Mouse (Mus musculus): ENCODE data around the gene Tmem206.

Tmem206 gene

GRCm38 (mm10) chr1:191325726-191326232 lies at the start of gene Tmem206:
Gene Tmem206, plus strand, starts transcription at chr1:191325912.
- DNase-seq (ENCODE audit: low spot score), result peak; percentile 97

GRCm38 (mm10) chr1:191276181-191276580 lies 49.5 kb upstream of the Tmem206 start:
- no peak for DNase-seq (ENCODE audit: low spot score)

GRCm38 (mm10) chr1:191277549-191278059 lies 48.1 kb upstream of the Tmem206 start:
- no peak for DNase-seq (ENCODE audit: low spot score)

- DNase-seq (ENCODE audit: low spot score), result no peak
These were observed 47.4 kb upstream of the Tmem206 start for GRCm38 (mm10) chr1:191278324-191278723.

GRCm38 (mm10) chr1:191281171-191281570 lies 44.5 kb upstream of the Tmem206 start:
- no peak for DNase-seq (ENCODE audit: low spot score)

GRCm38 (mm10) chr1:191282319-191282718 lies 43.4 kb upstream of the Tmem206 start:
- DNase-seq (ENCODE audit: low spot score), result no peak

- no peak for DNase-seq (ENCODE audit: low spot score)
These were observed 42.3 kb upstream of the Tmem206 start for GRCm38 (mm10) chr1:191283110-191284040.

GRCm38 (mm10) chr1:191284502-191284901 lies 41.2 kb upstream of the Tmem206 start:
- no peak for DNase-seq (ENCODE audit: low spot score)

- DNase-seq (ENCODE audit: low spot score), result peak; percentile 53
These were observed 37.0 kb upstream of the Tmem206 start for GRCm38 (mm10) chr1:191288762-191289161.

- DNase-seq (ENCODE audit: low spot score), result no peak
These were observed 33.4 kb upstream of the Tmem206 start for GRCm38 (mm10) chr1:191292348-191292747.

GRCm38 (mm10) chr1:191293051-191293450 lies 32.7 kb upstream of the Tmem206 start:
- DNase-seq (ENCODE audit: low spot score), result no peak

GRCm38 (mm10) chr1:191293996-191294795 lies 31.5 kb upstream of the Tmem206 start:
- DNase-seq (ENCODE audit: low spot score), result no peak

- DNase-seq (ENCODE audit: low spot score), result no peak
These were observed 29.9 kb upstream of the Tmem206 start for GRCm38 (mm10) chr1:191295784-191296183.

GRCm38 (mm10) chr1:191296445-191296844 lies 29.3 kb upstream of the Tmem206 start:
- DNase-seq (ENCODE audit: low spot score), result no peak

- DNase-seq (ENCODE audit: low spot score), result no peak
These were observed 27.4 kb upstream of the Tmem206 start for GRCm38 (mm10) chr1:191298304-191298703.

GRCm38 (mm10) chr1:191299215-191299942 lies 26.3 kb upstream of the Tmem206 start:
- DNase-seq (ENCODE audit: low spot score), result no peak

- no peak for DNase-seq (ENCODE audit: low spot score)
These were observed 23.8 kb upstream of the Tmem206 start for GRCm38 (mm10) chr1:191301903-191302302.

- no peak for DNase-seq (ENCODE audit: low spot score)
These were observed 22.0 kb upstream of the Tmem206 start for GRCm38 (mm10) chr1:191303736-191304135.

- no peak for DNase-seq (ENCODE audit: low spot score)
These were observed 21.5 kb upstream of the Tmem206 start for GRCm38 (mm10) chr1:191304216-191304615.

GRCm38 (mm10) chr1:191305610-191306009 lies 20.1 kb upstream of the Tmem206 start:
- DNase-seq (ENCODE audit: low spot score), result no peak

GRCm38 (mm10) chr1:191306316-191306715 lies 19.4 kb upstream of the Tmem206 start:
- DNase-seq (ENCODE audit: low spot score), result no peak
